Mouse (Mus musculus) hindbrain, embryonic 16.5 days (tissue): ENCODE data around the gene 3110018I06Rik. TPM values are rescaled to one million over a fixed set of nuclear protein-coding genes. Genes with fewer than 3 reads are reported as not detected.

Source experiments
- ATAC-seq: fragments of 200-750 bp; cut with Nextera tagmentation; 2 replicates; pipeline ENCODE4 v1.8.0; 2017; ENCODE audit warnings: moderate TSS enrichment, moderate library complexity
- H3K27ac ChIP-seq: fragments of 300-500 bp; sonication (generic); 2 replicates; pipeline ENCODE4 v1.5.1; 2014; ENCODE audit warnings: low read depth, mild to moderate bottlenecking, control low read depth, low read length, moderate library complexity
- H3K27me3 ChIP-seq: fragments of 300-500 bp; sonication (generic); replicated peaks from 2 replicates; pipeline ENCODE4 v1.6.1; 2014; ENCODE audit warnings: low read length; ENCODE audit not compliant: control insufficient read depth, insufficient read depth
- H3K36me3 ChIP-seq: fragments of 300-500 bp; sonication (generic); 2 replicates; pipeline ENCODE4 v1.6.1; 2014; ENCODE audit warnings: mild to moderate bottlenecking, low read length, moderate library complexity, mixed read lengths; ENCODE audit not compliant: control insufficient read depth, insufficient read depth
- H3K4me1 ChIP-seq: fragments of 300-500 bp; sonication (generic); 2 replicates; pipeline ENCODE4 v1.6.1; 2014; ENCODE audit warnings: low read depth, low read length; ENCODE audit not compliant: control insufficient read depth, insufficient read depth
- H3K4me2 ChIP-seq: fragments of 300-500 bp; sonication (generic); 2 replicates; pipeline ENCODE4 v1.6.1; 2014; ENCODE audit warnings: mild to moderate bottlenecking, low read length, control low read depth, moderate library complexity
- H3K4me3 ChIP-seq: fragments of 300-500 bp; sonication (generic); 2 replicates; pipeline ENCODE4 v1.5.1; 2014; ENCODE audit warnings: mild to moderate bottlenecking, low read length, control low read depth, moderate library complexity
- H3K9ac ChIP-seq: fragments of 300-500 bp; sonication (generic); 2 replicates; pipeline ENCODE4 v1.6.1; 2014; ENCODE audit warnings: low read depth, mild to moderate bottlenecking, control low read depth, low read length, moderate library complexity
- H3K9me3 ChIP-seq: fragments of 300-500 bp; sonication (generic); 2 replicates; pipeline ENCODE4 v1.6.1; 2014; ENCODE audit warnings: mild to moderate bottlenecking, low read length, moderate library complexity; ENCODE audit not compliant: control insufficient read depth
- WGBS: fragments of 180-500 bp; shearing (Covaris S2); extraction: QIAGEN DNeasy Blood & Tissue Kit; methylation state at CpG from one replicate; pipeline ENCODE4 v1.1.7; 2014; 5-methylcytosine and 5-hydroxymethylcytosine counted together
- polyA plus RNA-seq: library from polyadenylated mRNA; unstranded; fragments of >200 nt; fragmentation: Nextera tagmentation; extraction: Ambion mirVana; gene quantifications from 2 replicates; pipeline ENCODE4 v1.2.1, GENCODE M21; 2015

Gene 3110018I06Rik
- not detected in 2 replicates for polyA plus RNA-seq

GRCm38 (mm10) chr12:107488371-107488770, at the start of gene 3110018I06Rik:
Gene 3110018I06Rik (plus strand): TSS chr12:107488632.
- no peak within 1 kb of the TSS for H3K27ac ChIP-seq
- peaks cover 6% of the 10 kb centered on the region for H3K9me3 ChIP-seq
- ATAC-seq: no peak
- WGBS: 92% methylated on average over 6 of the region's 6 CpGs
- no peak within 1 kb of the TSS for H3K4me2 ChIP-seq
- H3K36me3 ChIP-seq: no peaks in the 10 kb centered on the region
- no peaks in the 10 kb centered on the region for H3K27me3 ChIP-seq
- no peak within 1 kb of the TSS for H3K4me3 ChIP-seq
- no peak within 1 kb of the TSS for H3K9ac ChIP-seq
- no peaks in the 10 kb centered on the region for H3K4me1 ChIP-seq

GRCm38 (mm10) chr12:107444681-107445080, 43.8 kb upstream of the 3110018I06Rik start:
- H3K36me3 ChIP-seq: no peaks in the 10 kb centered on the region
- H3K9me3 ChIP-seq: no peaks in the 10 kb centered on the region
- H3K4me1 ChIP-seq: no peaks in the 10 kb centered on the region
- ATAC-seq: no peak
- no peak overlapping the region for H3K9ac ChIP-seq
- no peaks in the 10 kb centered on the region for H3K27me3 ChIP-seq
- WGBS: 32% methylated on average over 7 of the region's 7 CpGs
- H3K27ac ChIP-seq: no peak overlapping the region
- H3K4me3 ChIP-seq: no peak overlapping the region
- no peak overlapping the region for H3K4me2 ChIP-seq

- Histone ChIP-seq H3K4me3 (no peak overlapping the region), H3K4me1 (no peaks in the 10 kb centered on the region), H3K27ac (no peak overlapping the region), H3K9ac (no peak overlapping the region), H3K9me3 (no peaks in the 10 kb centered on the region), H3K27me3 (no peaks in the 10 kb centered on the region), H3K36me3 (no peaks in the 10 kb centered on the region), H3K4me2 (no peak overlapping the region)
- WGBS: 46% methylated on average over 9 of the region's 9 CpGs
- ATAC-seq: no peak
Observed at GRCm38 (mm10) chr12:107457835-107458234, 30.6 kb upstream of the 3110018I06Rik start.

GRCm38 (mm10) chr12:107464731-107465130, 23.7 kb upstream of the 3110018I06Rik start:
- WGBS: 28% methylated on average over 5 of the region's 5 CpGs
- H3K27ac ChIP-seq: no peak overlapping the region
- H3K4me3 ChIP-seq: no peak overlapping the region
- no peak for ATAC-seq
- H3K36me3 ChIP-seq: no peaks in the 10 kb centered on the region
- H3K9me3 ChIP-seq: no peaks in the 10 kb centered on the region
- no peak overlapping the region for H3K4me2 ChIP-seq
- H3K4me1 ChIP-seq: peaks cover 2% of the 10 kb centered on the region; the same call in 1 of the 2 replicates
- H3K9ac ChIP-seq: no peak overlapping the region
- no peaks in the 10 kb centered on the region for H3K27me3 ChIP-seq

- peak; percentile 58; the same call in 1 of the 2 replicates for ATAC-seq
- Histone ChIP-seq H3K4me1 (no peaks in the 10 kb centered on the region), H3K36me3 (no peaks in the 10 kb centered on the region), H3K9ac (no peak overlapping the region), H3K9me3 (no peaks in the 10 kb centered on the region), H3K4me3 (no peak overlapping the region), H3K27me3 (no peaks in the 10 kb centered on the region), H3K27ac (no peak overlapping the region), H3K4me2 (no peak overlapping the region)
- 29% methylated on average over 12 of the region's 12 CpGs for WGBS
Observed at GRCm38 (mm10) chr12:107476441-107477291, 11.8 kb upstream of the 3110018I06Rik start.

- Histone ChIP-seq H3K4me1 (no peaks in the 10 kb centered on the region), H3K36me3 (no peaks in the 10 kb centered on the region), H3K27ac (no peak overlapping the region), H3K9me3 (no peaks in the 10 kb centered on the region), H3K4me2 (no peak overlapping the region), H3K27me3 (no peaks in the 10 kb centered on the region), H3K4me3 (no peak overlapping the region), H3K9ac (no peak overlapping the region)
- no peak for ATAC-seq
- 9% methylated on average over 3 of the region's 3 CpGs for WGBS
Observed at GRCm38 (mm10) chr12:107479350-107479749, 9.1 kb upstream of the 3110018I06Rik start.

GRCm38 (mm10) chr12:107483031-107483430, 5.4 kb upstream of the 3110018I06Rik start:
- Histone ChIP-seq H3K4me2 (no peak overlapping the region), H3K36me3 (no peaks in the 10 kb centered on the region), H3K4me1 (no peaks in the 10 kb centered on the region), H3K27me3 (no peaks in the 10 kb centered on the region), H3K9me3 (peaks cover 6% of the 10 kb centered on the region), H3K4me3 (no peak overlapping the region), H3K27ac (no peak overlapping the region), H3K9ac (no peak overlapping the region)
- 88% methylated on average over 5 of the region's 5 CpGs for WGBS
- no peak for ATAC-seq

GRCm38 (mm10) chr12:107491344-107491743, 2.9 kb downstream of the 3110018I06Rik start:
- no peak overlapping the region for H3K27ac ChIP-seq
- no peak overlapping the region for H3K4me3 ChIP-seq
- H3K4me2 ChIP-seq: no peak overlapping the region
- H3K9ac ChIP-seq: no peak overlapping the region
- peaks cover 6% of the 10 kb centered on the region for H3K9me3 ChIP-seq
- no peak for ATAC-seq
- H3K27me3 ChIP-seq: no peaks in the 10 kb centered on the region
- WGBS: 89% methylated on average over 1 of the region's 1 CpGs
- no peaks in the 10 kb centered on the region for H3K36me3 ChIP-seq
- H3K4me1 ChIP-seq: no peaks in the 10 kb centered on the region

- Histone ChIP-seq H3K4me1 (no peaks in the 10 kb centered on the region), H3K27me3 (no peaks in the 10 kb centered on the region), H3K4me3 (no peak overlapping the region), H3K27ac (no peak overlapping the region), H3K9me3 (no peaks in the 10 kb centered on the region), H3K36me3 (no peaks in the 10 kb centered on the region), H3K9ac (no peak overlapping the region), H3K4me2 (no peak overlapping the region)
- WGBS: 78% methylated on average over 5 of the region's 5 CpGs
- ATAC-seq: no peak
Observed at GRCm38 (mm10) chr12:107496924-107497323, 8.5 kb downstream of the 3110018I06Rik start.
